Mouse (Mus musculus) right cerebral cortex, postnatal 10 days (tissue): ENCODE data around the gene Tuba1c.
A peak's percentile ranks its signal among the peaks of the same experiment; 100 is the strongest.

Source experiments
- DNase-seq, 2 experiments: peaks; one replicate each; pipeline ENCODE4 v3.0.0; 2021; ENCODE audit warnings: low spot score in 2 of 2

Tuba1c gene

DNA sequence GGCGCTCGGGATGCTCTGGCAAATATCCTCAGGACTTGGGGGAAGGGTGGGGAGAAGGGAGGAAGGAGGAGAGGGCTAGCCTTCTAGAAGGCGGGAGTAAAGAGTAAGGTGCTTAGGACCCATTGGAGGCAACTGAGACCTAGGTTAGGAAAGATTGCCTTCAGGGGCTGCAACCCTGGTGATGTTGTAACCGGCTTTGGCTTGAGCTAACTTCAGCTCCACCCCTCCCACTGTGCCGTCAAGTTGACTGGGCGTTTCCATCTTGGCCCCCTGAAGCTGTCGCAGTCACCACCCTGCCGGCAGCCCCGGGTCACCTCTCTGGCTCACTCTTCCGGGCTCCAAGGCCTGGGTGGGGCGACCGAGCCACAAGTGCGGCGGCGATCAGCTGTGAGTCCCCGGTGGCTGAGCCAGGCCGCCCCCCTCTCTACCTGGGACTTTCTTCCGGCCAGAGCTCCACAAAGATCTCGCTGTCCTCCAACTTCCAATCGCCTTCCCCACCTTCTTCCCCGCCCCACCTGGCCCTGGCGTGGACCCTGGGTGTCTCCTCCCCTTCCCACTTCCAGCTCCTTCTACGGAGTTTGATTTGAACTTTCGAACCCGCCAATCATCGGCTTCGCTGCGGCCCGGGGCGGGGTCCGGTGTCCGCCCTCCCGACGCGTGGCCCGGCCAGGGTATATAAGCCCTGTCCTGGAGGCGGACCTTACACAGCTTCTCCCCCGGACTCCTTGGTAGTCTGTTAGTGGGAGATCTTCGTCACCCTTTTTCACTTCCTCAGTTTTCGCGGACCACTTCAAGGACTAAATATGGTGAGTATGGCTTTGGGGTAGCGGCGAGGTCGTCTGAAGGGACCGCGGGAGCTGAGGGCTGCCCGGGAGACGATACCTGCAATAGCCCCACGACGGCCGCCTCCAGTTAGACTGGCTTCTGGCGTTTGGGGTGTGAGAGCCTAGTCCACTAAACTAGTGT, at the start of gene Tuba1c:
Tuba1c (plus strand) TSS at position 273 of the 966 bp plus-strand sequence.
- peak; percentile 57 to 73 for DNase-seq

DNA sequence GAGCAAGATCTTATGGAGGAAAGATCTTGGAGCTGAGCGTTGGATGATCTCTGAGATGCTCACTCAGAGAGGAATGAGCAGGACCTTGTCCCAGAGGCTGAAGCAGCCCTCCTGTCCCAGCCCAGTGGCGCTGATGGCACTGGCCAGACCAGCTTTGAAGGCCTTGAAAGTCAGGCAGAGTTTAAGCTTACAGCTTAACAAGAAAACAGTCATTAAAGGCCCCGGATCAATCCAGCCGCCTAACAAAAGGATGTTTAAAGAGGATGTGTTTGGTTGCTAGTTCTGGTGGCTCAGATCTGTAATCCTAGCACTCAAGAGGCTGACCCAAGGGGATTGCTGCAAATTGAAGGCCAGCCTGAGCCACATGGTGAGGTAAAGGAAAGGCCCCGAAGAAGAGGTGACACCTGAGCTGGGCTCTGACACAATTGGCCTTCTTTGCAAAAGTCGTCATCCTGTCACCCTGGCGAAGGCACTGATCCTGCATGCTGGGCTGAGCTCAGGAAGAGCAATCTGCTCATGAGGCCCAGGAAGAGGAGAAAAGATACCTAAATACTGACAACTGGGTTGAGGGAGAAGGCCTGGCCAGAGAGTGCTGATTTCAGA, 49.6 kb upstream of the Tuba1c start:
- DNase-seq = no peak

DNA sequence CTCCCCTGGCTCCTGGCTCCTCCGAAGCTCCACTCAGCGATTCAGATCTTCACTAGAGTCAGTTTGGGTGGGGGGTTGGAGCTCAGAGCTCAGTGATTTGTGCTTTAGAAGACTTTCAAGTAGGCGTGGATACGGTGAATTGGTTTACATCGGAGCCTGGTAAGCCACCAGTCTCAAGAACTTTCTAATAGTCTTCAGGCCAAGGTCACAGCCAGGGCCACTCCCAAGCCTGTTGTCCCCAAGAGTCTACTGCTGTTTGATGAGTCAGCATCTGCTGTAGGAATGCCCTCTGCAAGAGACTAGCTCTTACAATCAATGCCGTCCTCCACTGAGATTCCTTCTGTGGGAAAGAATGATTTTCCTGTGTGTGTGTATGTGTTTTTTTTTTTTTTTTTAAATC, 47.6 kb upstream of the Tuba1c start:
- DNase-seq = no peak

DNA sequence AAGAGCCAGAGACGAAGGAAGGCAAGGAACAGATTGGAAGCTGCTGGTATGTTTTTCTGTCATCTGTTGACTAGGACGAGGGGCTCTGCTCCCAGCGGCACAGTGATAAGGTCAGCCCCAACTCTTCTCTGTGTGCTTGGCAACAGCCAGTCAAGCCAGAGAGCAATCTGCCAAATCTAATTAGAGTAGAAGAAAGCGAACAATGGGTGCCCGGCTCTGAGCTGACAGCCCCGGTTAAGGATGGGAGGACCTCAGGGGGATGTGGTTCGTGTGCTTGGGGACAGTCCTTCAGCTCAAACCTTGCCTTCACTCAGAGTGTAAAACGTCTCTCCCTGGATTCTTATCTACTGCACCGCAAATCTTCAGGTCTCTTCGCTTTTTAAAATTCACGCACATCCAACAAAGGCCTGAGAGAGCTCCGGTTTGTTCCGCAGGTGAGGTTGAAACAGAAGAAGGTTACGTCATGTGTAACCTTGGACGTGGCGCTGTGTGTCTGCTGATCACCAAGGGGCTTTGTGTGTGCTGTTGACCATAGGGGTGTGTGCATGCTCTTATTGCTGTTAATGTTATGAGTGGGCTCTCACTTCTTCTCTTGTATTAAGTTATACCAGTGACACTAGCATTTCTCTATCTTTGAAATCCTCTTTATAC, 46.1 kb upstream of the Tuba1c start:
- peak in 1 of 2 experiments; percentile 47 for DNase-seq

DNA sequence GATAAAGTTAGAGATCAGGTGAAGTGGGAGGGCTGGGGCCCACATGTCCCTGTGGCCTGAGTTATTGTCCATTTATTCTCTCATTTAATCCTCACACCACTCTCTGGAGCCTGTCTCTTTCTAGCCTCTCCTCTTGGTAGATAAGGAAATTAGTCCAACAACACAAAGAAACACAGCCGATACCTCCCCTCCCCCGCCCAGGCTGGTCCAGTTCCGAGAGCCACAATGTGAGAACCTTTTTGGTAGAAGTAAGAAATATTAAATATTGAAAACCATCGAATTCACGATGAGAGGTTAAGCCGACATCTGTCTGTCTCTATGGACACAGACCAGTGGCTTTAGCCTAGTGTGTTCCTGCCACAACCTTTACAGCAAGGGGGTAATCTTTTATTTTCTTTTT, 45.0 kb upstream of the Tuba1c start:
- DNase-seq = no peak

DNA sequence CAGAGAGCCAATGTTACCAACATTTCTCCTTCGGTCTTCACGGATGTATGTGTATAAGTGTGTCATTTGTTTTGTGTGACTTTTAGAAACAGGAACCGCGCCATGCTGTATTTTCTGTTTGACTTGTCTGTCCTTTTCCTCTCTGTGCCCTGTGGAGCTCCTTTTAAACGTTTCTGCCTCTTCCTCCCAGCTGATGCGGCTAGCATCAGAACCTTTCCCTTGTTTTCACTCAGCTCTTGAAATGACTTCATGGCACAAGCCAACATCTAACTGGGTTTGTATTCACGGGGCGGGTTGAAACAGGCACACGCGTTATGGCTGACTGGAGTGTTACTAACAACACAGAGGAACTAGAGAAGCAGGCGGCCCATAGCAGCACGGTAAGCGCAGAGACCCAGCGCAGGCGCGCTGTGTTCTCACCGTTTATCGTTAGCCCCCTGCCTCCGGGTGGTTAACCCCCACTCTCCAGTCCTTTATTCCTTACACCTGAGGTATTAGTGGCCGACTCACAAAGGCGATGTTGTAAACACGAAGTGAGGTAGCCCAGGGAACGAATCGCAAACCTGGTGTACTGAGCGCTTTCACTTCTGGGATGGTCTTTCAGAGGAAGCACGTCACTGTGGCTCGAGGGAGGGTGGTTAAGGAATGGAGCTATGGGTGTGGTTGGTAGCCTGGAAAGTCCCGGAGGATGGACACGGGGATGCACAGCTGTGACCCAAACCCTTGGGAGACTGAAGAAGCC, 44.3 kb upstream of the Tuba1c start:
- peak; percentile 80 to 86 for DNase-seq

DNA sequence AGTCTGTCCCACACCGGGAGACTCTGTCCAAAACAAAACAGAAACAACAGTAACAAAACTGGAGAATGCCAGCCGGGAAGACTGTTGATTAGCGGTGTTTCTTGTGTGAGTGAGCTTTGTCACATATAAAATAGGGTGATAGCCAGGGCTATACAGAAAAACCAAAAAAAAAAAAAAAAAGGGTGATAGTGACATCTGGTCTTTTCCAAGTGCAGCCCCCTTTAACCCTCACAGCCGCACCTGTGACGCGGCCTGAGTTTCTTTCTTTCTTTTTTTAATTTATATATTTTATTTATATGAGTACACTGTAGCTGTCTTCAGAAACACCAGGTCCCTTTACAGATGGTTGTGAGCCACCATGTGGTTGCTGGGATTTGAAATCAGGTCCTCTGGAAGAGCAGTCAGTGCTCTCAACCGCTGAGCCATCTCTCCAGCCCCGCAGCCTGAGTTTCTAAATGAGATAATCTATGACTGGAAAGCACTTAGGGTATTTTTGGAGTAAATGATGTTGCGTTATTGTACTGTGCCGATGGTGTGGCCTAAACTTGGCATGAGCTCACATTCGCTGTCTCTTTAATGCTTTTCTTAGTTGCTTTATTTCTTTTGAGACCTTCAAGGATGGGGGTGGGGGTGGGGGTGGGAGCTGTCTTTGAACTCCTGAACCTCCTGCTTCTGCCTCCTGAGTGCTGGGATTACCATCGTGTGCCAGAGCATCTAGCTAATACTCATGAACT, 43.5 kb upstream of the Tuba1c start:
- DNase-seq = peak in 1 of 2 experiments; percentile 56

DNA sequence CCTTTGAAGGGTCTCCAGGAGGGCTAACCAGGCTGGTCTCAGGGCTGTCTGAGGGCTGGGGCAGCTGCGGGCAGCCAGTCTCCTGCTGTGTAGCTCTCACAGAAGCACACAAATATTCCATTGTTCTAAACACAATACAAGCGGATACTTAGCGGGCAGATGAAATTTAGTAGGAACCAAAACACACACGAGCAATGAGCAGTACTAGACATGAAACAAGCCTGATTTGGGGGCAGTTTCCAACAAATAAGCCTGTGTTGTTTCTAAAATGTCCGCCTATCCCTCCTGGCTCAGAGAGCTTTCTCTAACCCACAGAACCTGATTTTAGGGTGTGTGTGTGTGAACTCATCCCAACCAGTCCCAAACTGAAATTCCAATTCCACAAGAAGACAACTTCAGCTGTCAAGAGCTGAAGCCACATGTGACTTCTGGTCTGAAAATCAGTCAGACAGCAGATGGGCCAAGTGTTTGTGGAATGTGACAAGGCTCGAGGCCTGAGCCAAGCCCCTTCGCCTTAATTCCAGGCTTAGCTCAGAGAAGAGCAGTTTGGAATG, 42.5 kb upstream of the Tuba1c start:
- DNase-seq = peak in 1 of 2 experiments; percentile 59

DNA sequence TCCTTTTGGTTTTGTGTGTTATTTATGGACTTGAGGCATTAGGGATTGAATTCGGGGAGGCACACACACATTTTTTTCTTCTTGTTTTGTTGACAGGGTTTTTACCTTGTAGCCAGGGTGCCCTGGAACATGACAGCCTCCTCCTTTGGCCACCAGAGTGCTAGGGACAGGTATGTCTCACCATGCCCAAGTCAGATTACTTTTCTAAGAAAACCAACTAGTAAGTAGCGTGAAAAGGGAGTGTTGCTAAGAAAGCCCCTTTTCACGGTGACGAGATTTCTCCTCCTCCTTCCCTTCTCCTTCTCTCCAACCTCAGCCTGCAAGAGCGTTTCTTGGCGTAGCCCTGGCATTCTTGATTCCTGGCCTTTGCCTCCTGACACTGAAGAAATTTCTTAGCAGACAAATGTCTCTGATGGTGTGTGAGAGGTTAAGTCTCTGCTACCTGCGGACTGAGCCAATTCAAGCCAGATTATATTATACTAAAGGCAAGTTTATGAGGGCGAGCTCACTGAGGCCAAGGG, 42.0 kb upstream of the Tuba1c start:
- DNase-seq = no peak

DNA sequence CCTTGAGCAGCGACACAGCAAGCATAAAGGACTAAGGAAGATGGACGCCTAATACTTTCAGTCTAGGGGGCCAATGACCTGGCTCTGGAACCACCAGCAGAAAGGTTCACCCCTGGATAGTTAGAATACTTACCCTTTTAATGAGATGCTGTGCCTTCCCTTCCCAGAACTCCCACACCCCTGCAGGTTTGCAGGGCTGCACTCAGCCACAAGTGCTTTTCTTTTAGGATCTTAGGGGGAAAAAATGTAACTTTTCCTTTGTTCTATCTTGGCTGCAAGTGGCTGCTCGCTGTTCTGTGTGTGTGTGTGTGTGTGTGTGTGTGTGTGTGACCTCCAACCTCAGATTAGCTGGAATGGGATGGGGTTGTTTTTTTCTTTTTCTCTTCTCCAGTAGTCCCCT, 40.9 kb upstream of the Tuba1c start:
- DNase-seq = no peak

DNA sequence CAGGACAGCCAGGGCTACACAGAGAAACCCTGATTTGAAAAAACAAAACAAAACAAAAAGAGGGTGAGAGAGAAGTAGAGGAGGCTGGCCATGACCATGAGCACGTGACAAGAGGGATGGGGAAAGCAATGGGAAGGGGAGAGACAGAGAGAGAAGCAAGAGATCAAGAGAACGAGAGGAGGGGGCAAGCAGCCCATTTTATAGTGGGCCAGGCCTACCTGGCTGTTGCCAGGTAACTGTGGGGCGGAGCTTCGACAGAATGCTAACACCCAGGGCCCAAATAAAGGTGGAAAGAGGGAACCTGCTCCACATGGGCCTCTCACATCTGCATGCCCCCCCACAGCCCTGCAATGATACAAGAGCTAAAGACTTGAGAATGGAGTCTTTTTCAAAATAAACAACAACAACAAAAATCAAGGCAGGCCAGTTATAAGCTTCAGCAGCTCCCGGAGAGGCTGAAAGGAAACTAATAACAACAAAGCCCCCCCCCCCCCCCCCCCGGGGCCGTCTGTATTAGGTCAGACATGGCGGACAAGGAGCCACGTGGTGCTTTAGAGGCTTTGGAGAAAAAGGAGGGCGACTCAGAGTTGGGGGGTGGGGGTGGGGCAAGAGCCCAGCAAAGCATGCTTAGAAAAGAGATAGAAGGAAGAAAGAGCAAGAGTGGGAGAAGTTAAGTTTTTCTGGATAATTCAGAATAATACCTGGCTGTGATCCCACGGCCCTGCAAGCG, 39.8 kb upstream of the Tuba1c start:
- no peak for DNase-seq

DNA sequence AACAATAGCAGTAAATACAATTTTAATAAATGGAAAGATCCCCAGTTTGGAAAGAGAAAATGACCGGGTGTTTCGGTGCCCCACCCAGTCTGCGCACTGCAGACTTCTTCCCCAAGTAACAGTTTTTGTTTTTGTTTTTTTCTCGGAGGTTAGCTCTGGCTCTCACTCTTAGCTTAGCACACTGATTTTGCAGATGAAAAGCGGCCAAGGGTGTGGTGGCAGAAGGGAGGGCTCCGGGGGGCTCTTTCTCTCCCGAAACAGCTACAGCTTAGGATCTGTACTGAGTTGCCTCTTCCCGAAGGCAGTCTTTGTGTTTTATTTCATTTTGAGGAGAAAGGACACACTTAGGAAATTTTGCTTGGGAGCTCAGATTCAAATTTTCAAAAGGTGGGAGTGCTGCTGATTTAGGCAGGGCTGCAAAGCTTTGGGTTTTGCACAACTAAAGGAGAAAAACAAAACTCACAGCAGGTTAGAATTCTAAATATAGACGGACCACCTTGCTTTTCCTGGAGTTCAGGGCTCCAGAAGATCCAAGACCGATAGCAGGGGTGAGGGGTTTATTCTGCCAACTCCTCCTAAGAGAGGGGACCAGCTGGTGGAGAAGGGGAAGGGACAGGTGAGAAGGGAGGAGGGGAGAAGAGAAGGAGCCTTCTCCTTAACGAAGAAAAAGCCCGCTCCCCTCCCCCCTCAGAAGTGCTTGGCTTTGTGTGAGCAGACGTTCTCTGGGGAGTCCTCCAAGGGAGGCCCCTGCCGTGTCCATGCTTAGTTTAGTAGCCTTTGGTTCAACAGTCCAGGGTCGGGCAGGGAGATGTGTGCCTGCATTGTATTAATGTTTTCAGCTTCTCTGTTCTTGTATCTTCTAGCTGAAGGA, 38.8 kb upstream of the Tuba1c start:
- DNase-seq = peak; percentile 52 to 61

DNA sequence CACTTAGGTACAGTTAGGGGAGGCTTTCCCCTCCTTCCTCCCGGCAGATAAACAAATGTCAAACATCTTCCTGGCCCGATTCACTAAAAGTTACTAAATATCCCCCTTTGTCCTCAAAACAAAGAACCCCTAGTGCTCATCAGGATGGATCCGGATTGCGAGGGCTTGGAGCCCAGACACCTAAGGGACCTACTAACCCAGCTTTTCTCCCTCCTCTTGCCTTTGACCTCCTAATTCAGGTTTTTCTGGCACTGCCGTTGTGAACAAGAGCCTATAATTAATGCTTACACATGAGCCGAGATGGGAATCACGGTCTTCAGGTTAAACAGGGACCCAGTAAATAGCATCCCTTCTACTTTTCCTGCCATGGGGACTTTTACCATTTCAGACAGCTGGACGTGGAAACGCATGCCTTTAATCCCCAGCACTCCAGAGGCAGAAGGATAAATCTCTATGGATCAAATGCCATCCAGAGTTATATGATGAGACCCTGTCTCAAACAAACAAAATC, 38.1 kb upstream of the Tuba1c start:
- no peak for DNase-seq

DNA sequence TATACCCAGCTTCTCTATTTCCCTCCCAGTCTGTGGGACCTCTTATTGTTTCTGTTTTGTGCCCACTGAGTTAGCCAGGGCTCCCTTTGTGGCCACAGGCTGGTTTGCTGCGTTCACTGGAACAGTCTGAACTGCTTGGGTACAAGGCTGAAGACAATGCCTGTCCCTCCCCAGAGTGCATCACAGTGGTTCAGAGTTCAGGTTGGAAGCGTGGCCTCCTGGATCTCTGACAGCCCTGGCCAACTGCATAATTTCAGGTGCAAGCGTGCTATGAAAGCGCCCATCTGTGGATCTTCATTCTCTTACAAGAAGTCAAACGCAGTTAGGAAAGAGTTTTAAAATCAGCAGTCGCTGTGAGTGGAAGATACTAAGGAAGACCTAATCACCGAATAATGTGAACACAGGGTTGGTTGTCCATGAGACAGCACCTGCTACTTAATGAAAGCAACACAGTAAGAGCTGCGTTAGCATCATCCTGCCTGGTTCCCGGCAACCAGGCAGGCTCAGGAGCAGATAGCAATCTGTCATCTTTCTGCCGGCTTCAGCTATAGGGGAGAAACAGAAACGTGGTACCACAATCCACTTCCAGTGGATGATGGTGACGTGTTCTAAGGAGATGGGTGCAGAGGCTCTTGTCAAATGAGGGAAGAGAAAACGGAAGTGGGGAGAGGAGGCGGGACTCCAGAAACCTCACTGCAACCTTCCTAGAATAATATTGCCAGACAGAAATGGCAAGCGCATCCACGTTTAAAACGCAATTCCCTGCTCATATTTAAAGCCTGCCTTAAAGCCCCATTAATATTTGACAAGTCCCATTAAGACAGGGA, 37.4 kb upstream of the Tuba1c start:
- DNase-seq = peak; percentile 88 to 93

DNA sequence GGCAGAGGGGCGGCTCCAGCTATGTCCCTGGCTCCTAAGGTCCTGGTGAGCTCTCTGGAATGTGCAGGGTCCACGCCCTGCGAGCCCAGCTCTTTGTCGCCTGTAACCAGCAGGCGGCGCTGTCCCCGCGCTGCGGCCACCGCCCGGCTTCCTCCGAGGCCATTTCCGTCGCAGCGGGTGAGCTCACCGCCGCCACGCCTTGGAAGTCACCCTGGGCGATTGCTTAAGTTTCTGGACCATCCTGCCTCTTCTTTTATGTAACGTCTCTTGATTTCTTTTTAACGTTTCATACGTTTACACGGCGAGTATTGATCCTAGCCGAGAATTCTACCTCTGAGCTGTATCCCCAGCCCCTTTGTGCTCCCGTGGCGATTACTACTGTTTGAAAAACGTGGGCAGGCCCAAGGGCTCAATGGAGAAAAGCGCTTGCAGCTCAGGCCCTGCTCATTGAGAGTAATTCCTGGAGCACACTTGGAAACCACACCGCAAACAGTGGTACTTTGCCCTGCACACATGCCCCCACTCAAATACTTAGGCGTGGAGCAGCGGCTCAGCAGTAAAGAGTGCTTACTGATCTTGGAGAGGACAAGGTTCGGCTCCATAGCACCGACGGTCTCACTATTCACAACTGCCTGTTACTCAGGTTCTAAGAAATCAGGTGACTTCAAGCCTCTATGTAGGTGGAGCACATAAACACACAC, 36.4 kb upstream of the Tuba1c start:
- peak; percentile 94 to 95 for DNase-seq

DNA sequence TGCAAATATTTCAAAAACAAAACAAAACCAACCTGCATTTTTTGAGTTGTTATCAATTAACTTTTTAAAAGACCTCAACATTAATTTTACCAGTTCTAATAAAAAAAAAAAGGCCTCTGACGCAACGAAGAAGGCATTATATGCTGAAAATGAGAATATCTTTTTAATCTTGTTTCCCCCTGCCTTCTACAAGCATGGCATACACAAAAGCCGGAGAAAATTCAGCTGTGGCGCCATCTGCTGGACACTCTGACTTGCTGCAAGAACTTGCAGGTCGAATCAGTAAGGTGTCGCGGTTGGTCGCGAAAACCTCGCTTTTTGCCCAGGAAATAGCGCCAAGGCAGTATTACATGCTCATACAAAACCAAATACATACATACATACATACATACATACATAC, 35.8 kb upstream of the Tuba1c start:
- peak; percentile 92 to 93 for DNase-seq

DNA sequence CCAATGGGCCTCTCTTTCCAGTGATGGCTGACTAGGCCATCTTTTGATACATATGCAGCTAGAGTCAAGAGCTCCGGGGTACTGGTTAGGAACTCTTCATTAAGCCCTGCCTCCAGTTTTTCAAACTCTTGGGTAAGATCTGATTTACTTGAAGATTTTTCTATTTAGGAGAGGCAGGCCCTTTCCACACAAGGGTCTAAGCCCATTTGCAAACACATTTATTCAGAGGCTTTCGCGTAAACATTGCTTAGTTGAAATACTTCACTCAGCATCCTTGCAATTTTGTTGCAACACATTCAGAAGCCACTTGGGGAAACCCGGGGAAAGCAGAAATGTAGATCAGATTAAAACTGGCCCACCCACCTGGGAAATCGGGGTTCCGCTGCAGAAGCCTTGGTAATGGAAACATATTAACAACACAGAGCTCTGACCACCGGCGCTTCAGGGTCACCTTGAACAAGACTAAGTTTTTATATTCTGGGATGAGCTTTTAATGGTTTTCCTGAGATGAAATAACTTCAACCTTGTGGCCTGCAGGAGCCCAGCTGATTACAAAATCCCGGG, 34.7 kb upstream of the Tuba1c start:
- DNase-seq = no peak
